Mouse (Mus musculus) liver, adult 2 months (tissue): Measurements from ENCODE around the gene Lpp. TPM values are rescaled to one million over a fixed set of nuclear protein-coding genes. Genes with fewer than 3 reads are reported as not detected.

ENCODE experiments used
- DNase-seq: peaks from one replicate; pipeline ENCODE4 v3.0.0-alpha.2; 2011; ENCODE audit warnings: low read depth, low spot score; ENCODE audit errors: extremely low read depth
- H3K27ac ChIP-seq: fragments of 200-500 bp; replicated peaks from 2 replicates; pipeline ENCODE4 v1.5.1; 2012; ENCODE audit warnings: low read depth, mild to moderate bottlenecking, control low read depth, inconsistent platforms, low read length; ENCODE audit not compliant: insufficient read depth
- H3K27me3 ChIP-seq: fragments of 200-500 bp; 2 replicates; pipeline ENCODE4 v1.6.1; 2012; ENCODE audit warnings: mild to moderate bottlenecking, moderate library complexity, low read length, inconsistent platforms; ENCODE audit not compliant: control insufficient read depth, insufficient read depth
- H3K36me3 ChIP-seq: fragments of 200-500 bp; 2 replicates; pipeline ENCODE4 v1.6.1; 2012; ENCODE audit warnings: low read length, inconsistent platforms; ENCODE audit not compliant: control insufficient read depth, insufficient read depth
- H3K4me1 ChIP-seq: fragments of 200-500 bp; 2 replicates; pipeline ENCODE4 v1.6.1; 2011; ENCODE audit warnings: low read length; ENCODE audit not compliant: control insufficient read depth, insufficient read depth
- H3K4me3 ChIP-seq: fragments of 200-500 bp; 2 replicates; pipeline ENCODE4 v1.5.1; 2011; ENCODE audit warnings: low read depth, mild to moderate bottlenecking, control low read depth, low read length, moderate library complexity; ENCODE audit not compliant: insufficient read depth
- H3K79me2 ChIP-seq: fragments of 200-500 bp; 2 replicates; pipeline ENCODE4 v1.6.1; 2012; ENCODE audit warnings: inconsistent platforms, mild to moderate bottlenecking, low read length, moderate library complexity; ENCODE audit not compliant: control insufficient read depth, insufficient read depth
- H3K9ac ChIP-seq: fragments of 200-500 bp; 2 replicates; pipeline ENCODE4 v1.6.1; 2012; ENCODE audit warnings: low read depth, mild to moderate bottlenecking, control low read depth, inconsistent platforms, low read length
- CTCF ChIP-seq: fragments of 200-500 bp; IDR thresholded peaks from 2 replicates; pipeline ENCODE4 v1.5.1; 2011; ENCODE audit warnings: low read depth, low read length, control low read depth
- POLR2A ChIP-seq: fragments of 200-500 bp; IDR thresholded peaks from 2 replicates; pipeline ENCODE4 v1.6.1; 2011; ENCODE audit warnings: low read length, control low read depth; ENCODE audit not compliant: insufficient read depth; ENCODE audit errors: extremely low read depth
- WGBS: fragments of 180-500 bp; shearing (Covaris S2); methylation state at CpG from one replicate; pipeline ENCODE4 v1.1.7; 2018; 5-methylcytosine and 5-hydroxymethylcytosine counted together
- polyA plus RNA-seq: library from polyadenylated mRNA; depleted of rRNA; stranded (reverse); fragments of >200 nt; gene quantifications from 2 replicates; pipeline ENCODE4 v1.2.3, GENCODE M21; 2012
- total RNA-seq: library from RNA; depleted of rRNA; stranded (reverse); fragments of >200 nt; gene quantifications from 2 replicates; pipeline ENCODE4 v1.2.3, GENCODE M21; 2014

Lpp gene
- total and polyA plus RNA-seq, 2 experiments, result 7.5 to 23.0 TPM

DNA sequence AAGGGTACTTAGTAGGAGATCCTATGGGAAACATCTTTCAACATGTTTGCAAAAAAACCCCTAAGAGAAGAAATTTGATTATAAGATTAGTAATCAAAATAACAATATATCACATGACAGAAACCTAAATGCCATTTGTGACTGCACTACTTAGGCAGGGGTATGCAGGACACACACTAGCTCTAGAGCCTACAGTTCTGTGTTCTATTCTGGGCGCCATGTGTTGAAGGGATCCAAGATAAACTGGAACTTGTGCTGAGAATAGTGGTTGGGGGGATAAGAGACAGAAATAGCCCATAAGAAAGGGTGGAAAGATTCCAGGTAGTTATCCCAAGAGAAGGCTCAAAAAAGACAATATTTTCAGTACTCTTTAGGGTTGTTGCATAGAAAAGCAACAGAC lies 565.4 kb downstream of the Lpp start:
- WGBS, result 97% methylated on average over 1 of the region's 1 CpGs
- no peaks in the 10 kb centered on the region for H3K79me2 ChIP-seq
- no peak for DNase-seq
- H3K27me3 ChIP-seq, result no peaks in the 10 kb centered on the region
- no peak overlapping the region for H3K4me3 ChIP-seq
- TF ChIP-seq CTCF (no peak), POLR2A (no peak)
- H3K4me1 ChIP-seq, result peaks cover 3% of the 10 kb centered on the region; the same call in 1 of the 2 replicates
- H3K27ac ChIP-seq, result no peak overlapping the region
- H3K9ac ChIP-seq, result no peak overlapping the region
- no peaks in the 10 kb centered on the region for H3K36me3 ChIP-seq

DNA sequence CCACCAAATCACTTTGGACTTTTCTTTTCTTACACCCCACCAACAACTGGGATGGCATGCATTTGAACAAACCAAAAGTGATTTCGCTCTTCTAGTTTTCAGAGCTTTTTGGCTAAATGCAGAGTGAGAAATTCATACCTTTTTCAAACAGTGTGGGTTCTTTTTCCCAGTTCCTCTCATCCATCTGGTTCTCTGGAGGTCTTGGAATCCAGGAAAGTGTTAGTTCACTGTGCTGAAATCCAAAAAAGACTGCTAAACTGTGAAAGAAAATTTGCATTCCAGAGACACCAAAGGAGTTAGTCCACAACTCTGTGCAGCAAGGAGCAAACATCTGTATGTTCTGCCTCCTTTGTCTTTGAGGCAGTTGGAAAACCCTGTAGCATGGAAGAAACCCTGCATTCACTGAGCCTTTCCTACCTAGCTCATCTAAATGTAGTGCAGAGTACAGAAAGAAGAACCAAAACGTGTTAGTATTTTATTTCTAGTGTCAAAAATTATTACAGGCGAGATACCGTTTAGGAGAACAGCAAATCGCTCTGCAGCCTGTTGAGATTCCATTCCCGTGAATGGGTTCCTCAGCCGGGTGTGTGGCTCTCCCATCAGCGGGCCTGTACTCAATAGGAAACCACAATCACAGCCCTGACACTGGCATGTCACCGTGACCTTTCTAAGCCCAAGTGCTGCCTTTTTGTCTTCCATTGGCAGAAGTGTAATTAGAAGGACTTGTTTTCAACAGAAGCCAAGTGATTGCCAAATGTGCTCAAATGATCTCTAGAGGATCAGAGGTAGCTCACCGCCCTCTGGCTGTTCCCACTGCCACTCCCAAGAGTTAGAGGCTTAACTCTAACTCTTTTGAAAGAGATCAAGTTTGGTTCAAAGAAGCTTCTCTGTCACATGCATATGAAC lies 567.8 kb downstream of the Lpp start:
- DNase-seq, result peak; percentile 93
- no peaks in the 10 kb centered on the region for H3K79me2 ChIP-seq
- H3K27ac ChIP-seq, result peak overlapping the region; percentile 18; the same call in 1 of the 2 replicates

DNA sequence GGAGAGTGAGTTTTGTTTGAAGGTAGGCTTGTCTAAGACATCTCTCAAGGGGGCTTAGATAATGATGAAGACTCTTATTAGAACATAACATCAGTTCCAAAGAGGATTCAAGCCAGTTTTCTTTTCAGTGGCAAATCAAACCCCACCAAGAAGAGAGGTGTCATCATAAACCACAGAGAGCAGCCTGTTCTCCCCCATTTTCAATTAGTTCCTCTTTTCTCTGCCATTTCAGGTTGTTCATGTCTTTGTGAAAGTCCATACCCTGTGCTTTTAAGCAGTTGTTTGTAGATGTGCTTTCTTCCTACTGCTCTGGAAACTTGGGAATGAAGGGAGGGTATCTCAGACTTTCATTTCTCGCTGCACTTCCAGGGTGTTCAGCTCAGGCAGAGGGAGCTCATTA lies 571.0 kb downstream of the Lpp start:
- Histone ChIP-seq H3K79me2 (no peaks in the 10 kb centered on the region), H3K36me3 (no peaks in the 10 kb centered on the region), H3K4me1 (peaks cover 6% of the 10 kb centered on the region; the same call in 1 of the 2 replicates), H3K27ac (no peak overlapping the region), H3K4me3 (no peak overlapping the region), H3K9ac (no peak overlapping the region), H3K27me3 (no peaks in the 10 kb centered on the region)
- TF ChIP-seq CTCF (no peak), POLR2A (no peak)
- DNase-seq, result no peak
- WGBS, result 95% methylated on average over 1 of the region's 1 CpGs

More for the DNA sequence above, 567.8 kb downstream of the Lpp start:
- whole genome bisulfite sequencing, result 69% methylated on average over 10 of the region's 10 CpGs
- TF ChIP-seq POLR2A, result no peak
- TF ChIP-seq CTCF, result peak; percentile 23; the same call in 1 of the 2 replicates
- Histone ChIP-seq H3K36me3 (no peaks in the 10 kb centered on the region), H3K27me3 (no peaks in the 10 kb centered on the region), H3K9ac (no peak overlapping the region), H3K4me3 (no peak overlapping the region), H3K4me1 (peaks cover 6% of the 10 kb centered on the region; the same call in 1 of the 2 replicates)

DNA sequence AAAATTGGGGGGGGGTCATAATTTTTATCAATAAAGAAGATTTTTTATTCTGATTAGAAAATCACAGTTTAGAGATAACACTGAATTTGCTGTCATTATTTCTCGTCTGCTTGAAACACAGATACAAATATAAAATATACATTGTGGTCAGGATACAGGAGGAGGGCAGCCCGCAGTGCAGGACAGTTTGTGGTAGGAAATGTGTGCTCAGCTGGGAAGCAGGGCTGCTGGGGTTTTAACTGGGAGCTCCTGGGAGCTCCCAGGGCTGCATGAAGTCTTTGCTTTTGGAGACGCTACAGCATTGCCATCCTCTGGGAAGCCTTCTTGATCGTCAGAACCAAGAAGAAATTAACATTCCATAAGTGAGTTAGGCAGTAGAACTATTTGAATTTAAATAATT lies 571.8 kb downstream of the Lpp start:
- H3K27ac ChIP-seq, result no peak overlapping the region
- no peaks in the 10 kb centered on the region for H3K79me2 ChIP-seq
- no peak for TF ChIP-seq POLR2A
- no peak for TF ChIP-seq CTCF
- no peaks in the 10 kb centered on the region for H3K27me3 ChIP-seq
- WGBS, result 91% methylated on average over 4 of the region's 4 CpGs
- H3K4me1 ChIP-seq, result peaks cover 6% of the 10 kb centered on the region; the same call in 1 of the 2 replicates
- no peak overlapping the region for H3K4me3 ChIP-seq
- H3K36me3 ChIP-seq, result no peaks in the 10 kb centered on the region
- no peak for DNase-seq
- H3K9ac ChIP-seq, result no peak overlapping the region

DNA sequence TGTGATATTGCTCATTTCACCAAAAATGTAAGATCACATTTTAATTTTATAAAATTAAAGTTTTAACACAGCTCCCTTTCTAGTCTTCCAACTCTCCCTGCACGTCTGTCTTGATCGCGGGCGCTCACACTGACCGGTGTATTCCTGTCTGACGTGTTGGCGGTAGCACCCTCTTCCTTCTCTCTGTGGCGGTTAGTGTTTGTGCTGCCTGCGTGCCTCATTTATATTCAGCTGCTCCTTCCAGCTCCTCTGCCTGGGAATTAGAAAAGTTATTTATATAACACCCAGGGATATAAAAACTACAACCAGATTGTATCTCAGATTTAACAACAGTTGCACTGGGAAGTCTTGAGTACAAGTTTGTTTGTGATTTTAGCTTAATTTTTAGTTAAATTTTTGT lies 573.2 kb downstream of the Lpp start:
- WGBS, result 96% methylated on average over 9 of the region's 9 CpGs
- H3K4me1 ChIP-seq, result peaks cover 4% of the 10 kb centered on the region; the same call in 1 of the 2 replicates
- no peaks in the 10 kb centered on the region for H3K79me2 ChIP-seq
- no peak overlapping the region for H3K9ac ChIP-seq
- no peak overlapping the region for H3K4me3 ChIP-seq
- no peak for TF ChIP-seq POLR2A
- no peak for TF ChIP-seq CTCF
- no peak overlapping the region for H3K27ac ChIP-seq
- DNase-seq, result no peak
- H3K36me3 ChIP-seq, result no peaks in the 10 kb centered on the region
- no peaks in the 10 kb centered on the region for H3K27me3 ChIP-seq
